Mouse (Mus musculus): ENCODE results near the gene Klhdc10. TPM values are rescaled to one million over a fixed set of nuclear protein-coding genes. Genes with fewer than 3 reads are reported as not detected.

Gene Klhdc10
- polyA plus RNA-seq, 2 experiments from 2014 or later, result 2.1 to 2.5 TPM

DNA sequence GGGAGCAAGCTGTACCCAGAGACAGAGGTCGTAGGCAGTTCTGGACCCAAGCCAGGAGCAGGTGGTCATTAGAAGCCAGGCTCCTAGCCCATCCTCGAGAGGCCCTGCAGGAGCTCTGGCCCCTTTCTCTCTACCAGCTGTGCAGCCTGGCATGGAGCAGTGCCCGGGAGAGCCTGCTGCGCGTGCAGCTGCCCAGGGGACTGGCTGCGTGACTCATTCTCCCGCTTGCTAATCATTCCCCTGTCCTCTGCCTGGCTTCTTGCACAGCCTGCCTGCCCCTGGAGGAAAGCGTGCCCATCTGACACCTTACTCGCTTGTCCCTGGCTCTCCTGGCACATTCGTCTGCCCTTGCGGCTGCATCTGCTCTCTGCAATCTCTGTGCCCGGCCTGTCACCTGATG lies 67.7 kb downstream of the Klhdc10 start:
- ATAC-seq, result no peak

DNA sequence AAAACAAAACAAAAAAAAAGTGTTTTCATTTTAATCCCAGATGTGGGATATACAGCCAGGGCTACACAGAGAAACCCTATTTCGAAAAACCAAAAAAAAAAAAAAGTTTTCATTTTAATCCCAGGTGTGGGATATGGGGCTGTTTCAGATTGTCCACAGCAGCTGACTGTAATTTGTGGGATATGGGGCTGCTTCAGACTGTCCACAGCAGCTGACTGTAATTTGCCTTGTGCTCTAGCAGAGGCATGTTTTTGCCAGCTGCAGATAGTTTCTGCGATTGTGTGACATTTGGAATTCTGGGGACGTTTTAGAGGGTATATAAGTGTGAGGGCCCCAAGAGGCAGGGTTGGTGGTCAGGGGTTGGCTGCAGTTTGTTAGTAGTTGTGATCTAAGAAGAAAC lies 70.0 kb downstream of the Klhdc10 start:
- no peak for ATAC-seq

DNA sequence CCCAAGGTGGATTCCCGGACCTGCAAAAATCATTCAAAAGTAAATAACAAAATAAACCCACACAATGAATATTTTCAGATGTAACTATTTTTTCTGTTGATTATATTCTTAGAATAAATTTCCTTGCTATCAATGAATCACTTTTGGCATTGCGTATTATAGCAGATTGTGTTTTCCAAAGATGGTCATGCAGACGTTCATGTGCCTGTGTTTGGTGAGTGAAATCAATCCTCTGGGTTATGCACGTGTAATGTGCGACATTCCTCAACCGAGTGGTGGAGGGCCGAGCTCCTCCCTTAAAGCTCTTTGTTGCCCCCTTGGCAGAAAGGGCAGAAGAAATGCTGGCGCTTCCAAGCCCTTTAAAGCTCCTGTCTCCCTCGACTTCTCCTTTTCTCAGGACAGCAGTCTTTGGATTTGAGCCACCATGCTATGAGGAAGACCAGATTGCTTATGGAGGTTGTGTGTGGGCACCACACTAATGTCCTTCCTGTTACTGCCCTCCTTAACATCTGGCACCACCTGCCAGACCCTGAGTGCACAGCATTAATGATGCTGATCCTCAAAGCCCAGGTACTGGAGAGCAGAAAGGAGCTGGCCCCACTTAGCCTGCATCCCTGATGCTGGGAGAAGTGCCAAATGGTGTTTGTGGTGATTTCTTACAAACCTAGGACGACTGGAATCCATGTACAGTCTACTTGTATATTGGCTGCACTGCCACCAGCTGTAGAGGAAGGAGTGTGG lies 74.5 kb downstream of the Klhdc10 start:
- no peak for ATAC-seq

- no peak for ATAC-seq
Measured at GRCm38 (mm10) chr6:30477210-30477714, 75.6 kb downstream of the Klhdc10 start.

DNA sequence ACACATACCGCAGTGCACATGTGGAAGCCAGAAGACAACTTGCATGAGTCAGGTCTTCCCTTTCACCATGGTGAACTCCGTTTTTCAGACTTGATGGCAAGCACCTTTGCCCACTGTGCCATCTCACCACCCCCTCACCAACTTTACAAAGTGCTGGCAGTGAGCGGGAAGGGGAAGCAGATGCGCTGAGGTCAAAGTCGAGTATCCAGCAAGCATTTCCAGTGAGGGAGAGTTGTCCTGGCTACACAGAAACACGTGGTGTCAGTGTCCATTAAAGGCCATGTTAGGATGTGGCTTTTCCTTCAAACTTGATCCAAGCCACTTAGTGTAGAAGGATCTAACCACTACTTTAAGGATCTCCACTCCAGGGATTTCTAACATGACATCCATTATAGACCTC lies 76.1 kb downstream of the Klhdc10 start:
- ATAC-seq, result no peak

DNA sequence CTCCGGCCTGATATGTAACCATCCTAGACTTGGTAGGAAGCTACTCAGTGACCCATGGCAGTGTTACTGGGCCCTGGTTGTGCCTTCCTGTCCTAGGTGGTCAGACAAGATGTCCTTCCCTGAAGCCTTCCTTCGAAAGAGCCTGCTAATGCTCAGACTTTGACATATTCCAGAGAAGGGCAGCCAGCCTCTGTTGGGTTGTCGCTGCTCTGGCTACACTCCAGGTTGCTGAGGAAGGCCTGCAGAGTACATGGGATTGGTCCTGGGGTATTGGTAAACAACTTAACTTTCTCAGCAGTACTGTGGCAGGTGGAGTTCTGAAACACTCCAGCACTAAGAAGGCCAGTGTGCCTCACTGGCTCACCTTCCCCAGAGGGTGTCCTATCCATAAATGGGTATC lies 77.8 kb downstream of the Klhdc10 start:
- no peak for ATAC-seq

- no peak for ATAC-seq
Measured at GRCm38 (mm10) chr6:30482908-30483307, 81.2 kb downstream of the Klhdc10 start.

- no peak for ATAC-seq
Measured at GRCm38 (mm10) chr6:30486504-30486903, 84.8 kb downstream of the Klhdc10 start.

DNA sequence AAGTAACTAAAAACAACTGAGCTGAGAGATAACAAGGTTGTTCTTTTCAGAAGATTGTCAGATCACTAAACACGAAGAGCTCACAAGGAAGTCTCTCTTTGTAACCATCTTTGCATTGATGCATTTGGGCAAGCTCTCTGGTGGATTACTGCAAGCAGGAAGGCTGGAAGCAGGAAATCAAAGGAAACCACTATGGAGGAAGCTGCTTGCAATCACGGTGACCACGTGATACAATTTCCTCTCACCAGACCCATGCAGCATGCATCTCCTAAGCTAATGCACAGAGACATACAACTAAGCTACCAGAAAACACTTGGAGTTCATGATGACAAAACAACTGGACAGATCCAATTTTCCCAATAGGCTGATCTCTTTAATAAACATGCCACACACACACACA lies 97.4 kb downstream of the Klhdc10 start:
- peak; percentile 68 for ATAC-seq

Other genes with a start within 250 kb of the Klhdc10 start
- gene Ube2h, start 97.3 kb upstream of the Klhdc10 start, polyA plus RNA-seq (2017; shearing (Covaris generic)), result 100 to 1,000 TPM; 117 to 152 TPM
- 10 to 100 TPM; 44.5 to 48.8 TPM for gene Zc3hc1, start 10.8 kb upstream of the Klhdc10 start, polyA plus RNA-seq (2017; shearing (Covaris generic))
- 10 to 100 TPM; 48.4 to 59.2 TPM for gene Tmem209, start 107.9 kb downstream of the Klhdc10 start, polyA plus RNA-seq (2017; shearing (Covaris generic))
- not detected for gene Ssmem1, start 108.0 kb downstream of the Klhdc10 start, polyA plus RNA-seq (2017; shearing (Covaris generic))
- gene Cpa2, start 139.7 kb downstream of the Klhdc10 start, polyA plus RNA-seq (2017; shearing (Covaris generic)), result under 1 TPM in 1 of 2 experiments, not detected in 1; 0.34 TPM
- under 1 TPM in 1 of 2 experiments, not detected in 1; 0.16 TPM for gene Cpa4, start 166.5 kb downstream of the Klhdc10 start, polyA plus RNA-seq (2017; shearing (Covaris generic))
- gene Cpa5, start 209.1 kb downstream of the Klhdc10 start, polyA plus RNA-seq (2017; shearing (Covaris generic)), result not detected
- gene Cpa1, start 237.3 kb downstream of the Klhdc10 start, polyA plus RNA-seq (2017; shearing (Covaris generic)), result not detected